Mouse (Mus musculus) liver, embryonic 13.5 days (tissue): ENCODE measurements around the gene Tomm7. TPM values are rescaled to one million over a fixed set of nuclear protein-coding genes. Genes with fewer than 3 reads are reported as not detected.

Experiments used
- ATAC-seq: fragments of 200-750 bp; cut with Nextera tagmentation; 2 replicates; pipeline ENCODE4 v1.8.0; 2017; ENCODE audit warnings: low read depth, mild to moderate bottlenecking, moderate number of reproducible peaks, moderate library complexity
- DNase-seq: peaks from one replicate; pipeline ENCODE4 v3.0.0; 2022
- H3K27ac ChIP-seq: fragments of 300-500 bp; sonication (generic); 2 replicates; pipeline ENCODE4 v1.5.1; 2015; ENCODE audit warnings: moderate library complexity, mild to moderate bottlenecking, inconsistent platforms
- H3K27me3 ChIP-seq: fragments of 300-500 bp; sonication (generic); 2 replicates; pipeline ENCODE4 v1.6.1; 2015; ENCODE audit warnings: mild to moderate bottlenecking, inconsistent platforms
- H3K36me3 ChIP-seq: fragments of 300-500 bp; sonication (generic); 2 replicates; pipeline ENCODE4 v1.6.1; 2015; ENCODE audit warnings: mild to moderate bottlenecking, inconsistent platforms
- H3K4me1 ChIP-seq: fragments of 300-500 bp; sonication (generic); replicated peaks from 2 replicates; pipeline ENCODE4 v1.6.1; 2015; ENCODE audit warnings: inconsistent platforms
- H3K4me2 ChIP-seq: fragments of 300-500 bp; sonication (generic); 2 replicates; pipeline ENCODE4 v1.6.1; 2015; ENCODE audit warnings: inconsistent platforms, mild to moderate bottlenecking, moderate library complexity
- H3K4me3 ChIP-seq: fragments of 300-500 bp; sonication (generic); replicated peaks from 2 replicates; pipeline ENCODE4 v1.5.1; 2015; ENCODE audit warnings: mild to moderate bottlenecking, inconsistent platforms
- H3K9ac ChIP-seq: fragments of 300-500 bp; sonication (generic); 2 replicates; pipeline ENCODE4 v1.6.1; 2015; ENCODE audit warnings: mild to moderate bottlenecking, inconsistent platforms
- H3K9me3 ChIP-seq: fragments of 300-500 bp; sonication (generic); replicated peaks from 2 replicates; pipeline ENCODE4 v1.6.1; 2016; ENCODE audit warnings: inconsistent platforms
- WGBS: fragments of 180-500 bp; shearing (Covaris S2); methylation state at CpG from one replicate; pipeline ENCODE4 v1.1.7; 2015; ENCODE audit not compliant: insufficient replicate concordance; 5-methylcytosine and 5-hydroxymethylcytosine counted together
- polyA plus RNA-seq: library from polyadenylated mRNA; unstranded; fragments of >200 nt; fragmentation: Nextera tagmentation; extraction: Ambion mirVana; gene quantifications from 2 replicates; pipeline ENCODE4 v1.2.1, GENCODE M21; 2015

The Tomm7 gene
- polyA plus RNA-seq, 1 experiment from 2014 or later: 93.8 TPM

- H3K4me3 ChIP-seq: no peak overlapping the region
- peaks cover 81% of the 10 kb centered on the region for H3K36me3 ChIP-seq
- H3K9ac ChIP-seq: no peak overlapping the region
- WGBS: 90% methylated on average over 15 of the region's 15 CpGs
- no peak for ATAC-seq
- peaks cover 9% of the 10 kb centered on the region for H3K9me3 ChIP-seq
- no peaks in the 10 kb centered on the region for H3K27me3 ChIP-seq
- H3K4me1 ChIP-seq: no peaks in the 10 kb centered on the region
- H3K27ac ChIP-seq: no peak overlapping the region
- DNase-seq: no peak
- H3K4me2 ChIP-seq: no peak overlapping the region
These were observed 27.3 kb downstream of the Tomm7 start for GRCm38 (mm10) chr5:23816681-23817080.

- DNase-seq: no peak
- Histone ChIP-seq H3K9ac (no peak overlapping the region), H3K4me1 (no peaks in the 10 kb centered on the region), H3K27ac (no peak overlapping the region), H3K4me2 (no peak overlapping the region), H3K27me3 (no peaks in the 10 kb centered on the region), H3K36me3 (peaks cover 93% of the 10 kb centered on the region), H3K4me3 (no peak overlapping the region), H3K9me3 (peaks cover 9% of the 10 kb centered on the region)
- WGBS: 87% methylated on average over 5 of the region's 5 CpGs
- ATAC-seq: no peak
These were observed 29.1 kb downstream of the Tomm7 start for GRCm38 (mm10) chr5:23814841-23815240.

GRCm38 (mm10) chr5:23792726-23793125, 51.2 kb downstream of the Tomm7 start:
- Histone ChIP-seq H3K4me3 (no peak overlapping the region), H3K36me3 (peaks cover 63% of the 10 kb centered on the region), H3K9me3 (no peaks in the 10 kb centered on the region), H3K4me2 (no peak overlapping the region), H3K4me1 (peaks cover 32% of the 10 kb centered on the region), H3K27ac (no peak overlapping the region), H3K9ac (no peak overlapping the region), H3K27me3 (no peaks in the 10 kb centered on the region)
- 83% methylated on average over 2 of the region's 2 CpGs for WGBS
- no peak for ATAC-seq
- DNase-seq: no peak

GRCm38 (mm10) chr5:23789078-23789612, 54.8 kb downstream of the Tomm7 start:
- Histone ChIP-seq H3K36me3 (peaks cover 31% of the 10 kb centered on the region), H3K4me2 (peak overlapping the region; percentile 72), H3K27ac (peak overlapping the region; percentile 90), H3K9me3 (no peaks in the 10 kb centered on the region), H3K4me3 (peak overlapping the region; percentile 97), H3K27me3 (no peaks in the 10 kb centered on the region), H3K9ac (peak overlapping the region; percentile 95), H3K4me1 (peaks cover 36% of the 10 kb centered on the region)
- DNase-seq (peak; percentile 26), ATAC-seq (peak; percentile 42)
- 28% methylated on average over 4 of the region's 4 CpGs for WGBS

Other genes starting within 250 kb of the Tomm7 start
- 7.8 and 7.9 TPM in 2 replicates for gene Srpk2, start 159.5 kb downstream of the Tomm7 start, polyA plus RNA-seq
- 21.7 and 26.8 TPM in 2 replicates for gene Pus7, start 60.5 kb downstream of the Tomm7 start, polyA plus RNA-seq
- 21.9 and 24.3 TPM in 2 replicates for gene Rint1, start 56.5 kb downstream of the Tomm7 start, polyA plus RNA-seq
- 62.7 and 70.9 TPM in 2 replicates for gene Fam126a, start 186.5 kb upstream of the Tomm7 start, polyA plus RNA-seq